22 mouse cellular contexts compared by ENCODE assay signal in the genomic region with DNA sequence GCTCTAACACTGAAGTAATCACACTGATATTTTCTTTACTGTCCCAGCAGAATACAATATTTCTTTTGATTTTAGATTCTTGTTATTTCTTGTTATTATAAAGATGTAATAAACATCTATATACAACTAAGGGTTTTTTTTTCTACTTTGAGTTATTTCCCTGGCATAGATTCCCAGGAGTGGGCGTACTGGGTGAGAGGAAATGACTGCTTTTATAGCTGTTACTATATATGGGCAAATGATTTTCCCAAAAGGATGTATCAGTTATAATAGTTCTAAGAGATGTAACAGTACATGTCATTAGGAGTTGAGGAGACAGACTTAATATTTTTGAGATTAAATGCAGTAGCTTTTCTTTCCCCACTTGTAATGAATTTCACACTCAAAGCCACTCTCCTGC.
A peak's percentile ranks its signal among the peaks of the same experiment; 100 is the strongest.
DNase-seq lines count a peak whose midpoint lies in the region; ATAC-seq and TF ChIP-seq lines count a peak whose summit lies in the region.
"Had no signal": no experiment of that assay in that cellular context is flagged by ENCODE, and none has a peak within 500 bp of the region (broad histone marks: within the 10 kb centered on the region; RNA-seq: fewer than 3 reads in every experiment).

No protein-coding gene starts in this region.

- no peak overlapping the region for H3K27ac ChIP-seq in forebrain, postnatal 0 days (ENCODE audit: low read depth, low read length)
- H3K27ac ChIP-seq in forebrain, embryonic 11.5 days (ENCODE audit: low read depth, low read length), result no peak overlapping the region
- H3K27ac ChIP-seq in lung, embryonic 14.5 days (ENCODE audit: low read depth), result no peak overlapping the region
- H3K27ac ChIP-seq: gastrocnemius, adult 2 months; heart, embryonic 15.5 days; hindbrain, embryonic 13.5 days had no signal

- TF ChIP-seq CTCF in forebrain, postnatal 0 days (IDR thresholded peaks at IDR 0.05; ENCODE audit: low read depth), result no peak
- TF ChIP-seq CTCF in lung, embryonic 14.5 days (IDR thresholded peaks at IDR 0.05; ENCODE audit: low read depth), result no peak

- H3K9ac ChIP-seq in forebrain, postnatal 0 days, result no peak overlapping the region
- H3K9ac ChIP-seq in forebrain, embryonic 11.5 days (ENCODE audit: low read length), result no peak overlapping the region
- H3K9ac ChIP-seq in lung, embryonic 14.5 days, result no peak overlapping the region
- H3K9ac ChIP-seq: heart, embryonic 12.5 days; heart, embryonic 15.5 days; hindbrain, embryonic 13.5 days had no signal

- H3K4me1 ChIP-seq in forebrain, postnatal 0 days (ENCODE audit: insufficient read depth), result peaks cover 2% of the 10 kb centered on the region; the same call in 1 of the 2 replicates
- H3K4me1 ChIP-seq in forebrain, embryonic 11.5 days (replicated peaks; ENCODE audit: control insufficient read depth, insufficient read depth, low read length), result no peaks in the 10 kb centered on the region
- H3K4me1 ChIP-seq in lung, embryonic 14.5 days (ENCODE audit: insufficient read depth), result 0 out of 2 replicates have a peak, but pooled peaks cover 2% of the 10 kb centered on the region
- H3K4me1 ChIP-seq: heart, embryonic 12.5 days had no signal

- ATAC-seq in forebrain, postnatal 0 days, result peak; percentile 42; the same call in 1 of the 2 replicates
- no peak for ATAC-seq in forebrain, embryonic 11.5 days (replicated peaks; ENCODE audit: low FRiP score)
- ATAC-seq in lung, embryonic 14.5 days (ENCODE audit: insufficient read depth), result 0 out of 2 replicates have a peak, but pooled peaks have one; percentile 48
- ATAC-seq: activated CD4-positive, CD25-positive, alpha-beta regulatory T cell, adult 4 months; hindbrain, embryonic 16.5 days had no signal

- no peaks in the 10 kb centered on the region for H3K36me3 ChIP-seq in forebrain, postnatal 0 days (ENCODE audit: insufficient read depth)
- no peaks in the 10 kb centered on the region for H3K36me3 ChIP-seq in forebrain, embryonic 11.5 days (ENCODE audit: control insufficient read depth, insufficient read depth, low read length)
- no peaks in the 10 kb centered on the region for H3K36me3 ChIP-seq in lung, embryonic 14.5 days (ENCODE audit: insufficient read depth)
- H3K36me3 ChIP-seq: forebrain, embryonic 10.5 days; heart, embryonic 12.5 days; heart, embryonic 15.5 days; hindbrain, embryonic 10.5 days; hindbrain, embryonic 13.5 days had no signal

- no peaks in the 10 kb centered on the region for H3K27me3 ChIP-seq in forebrain, postnatal 0 days (ENCODE audit: insufficient read depth, low read length)
- no peaks in the 10 kb centered on the region for H3K27me3 ChIP-seq in forebrain, embryonic 11.5 days (ENCODE audit: control insufficient read depth, insufficient read depth, low read length)
- no peaks in the 10 kb centered on the region for H3K27me3 ChIP-seq in lung, embryonic 14.5 days (ENCODE audit: insufficient read depth, low read length)
- H3K27me3 ChIP-seq: hindbrain, embryonic 13.5 days had no signal

- no peak overlapping the region for H3K4me2 ChIP-seq in forebrain, postnatal 0 days (ENCODE audit: low read depth)
- H3K4me2 ChIP-seq in forebrain, embryonic 11.5 days (ENCODE audit: low read depth, low read length, severe bottlenecking), result no peak overlapping the region
- no peak overlapping the region for H3K4me2 ChIP-seq in lung, embryonic 14.5 days
- H3K4me2 ChIP-seq: heart, embryonic 12.5 days; heart, embryonic 15.5 days; hindbrain, embryonic 13.5 days had no signal

- no peak overlapping the region for H3K4me3 ChIP-seq in forebrain, postnatal 0 days (ENCODE audit: low read depth, low read length)
- H3K4me3 ChIP-seq in forebrain, embryonic 11.5 days (ENCODE audit: low read depth, low read length), result no peak overlapping the region
- H3K4me3 ChIP-seq in lung, embryonic 14.5 days (ENCODE audit: low read depth, low read length), result no peak overlapping the region
- H3K4me3 ChIP-seq: forebrain, embryonic 10.5 days; gastrocnemius, adult 2 months; heart, embryonic 12.5 days; heart, embryonic 15.5 days; hindbrain, embryonic 10.5 days; hindbrain, embryonic 13.5 days had no signal

- 66% methylated on average over 1 of the region's 1 CpGs for WGBS in forebrain, postnatal 0 days
- WGBS in forebrain, embryonic 11.5 days, result 96% methylated on average over 1 of the region's 1 CpGs
- 38% methylated on average over 1 of the region's 1 CpGs for WGBS in lung, embryonic 14.5 days

- no peaks in the 10 kb centered on the region for H3K9me3 ChIP-seq in forebrain, postnatal 0 days (ENCODE audit: low read length)
- no peaks in the 10 kb centered on the region for H3K9me3 ChIP-seq in forebrain, embryonic 11.5 days (ENCODE audit: control insufficient read depth, low read length)
- H3K9me3 ChIP-seq in lung, embryonic 14.5 days (ENCODE audit: low read depth, low read length), result no peaks in the 10 kb centered on the region
- H3K9me3 ChIP-seq: forebrain, embryonic 10.5 days; heart, embryonic 12.5 days; heart, embryonic 15.5 days; hindbrain, embryonic 10.5 days; hindbrain, embryonic 13.5 days had no signal

- no peak for DNase-seq in forebrain, postnatal 0 days
- DNase-seq in forebrain, embryonic 11.5 days (ENCODE audit: low spot score), result no peak
- peak; percentile 59 for DNase-seq in lung, embryonic 14.5 days
- no peak for DNase-seq in lung, postnatal 4 days
- DNase-seq in right cerebral cortex, adult 18-20 months, result peak; percentile 12
- DNase-seq in right cerebral cortex, postnatal 36 days (ENCODE audit: low spot score in 2 of 2), result no peak
- DNase-seq: adrenal gland, adult 8-10 months; adrenal gland, postnatal 25 days; cerebellum, adult 18-20 months; cerebellum, adult 9-10 months; cerebellum, postnatal 14 days; gastrocnemius, adult 2 months; gastrocnemius, postnatal 14 days; heart, postnatal 10 days; heart, postnatal 36 days had no signal

Comparison
In these comparisons a context has a peak if more than half of its experiments do, and no peak if none do; other contexts are left out.
1. DNase-seq: peak in lung, embryonic 14.5 days (single experiment) and right cerebral cortex, adult 18-20 months (single experiment); none in forebrain, postnatal 0 days (single experiment), forebrain, embryonic 11.5 days (single experiment), lung, postnatal 4 days (0 of 2) and right cerebral cortex, postnatal 36 days (0 of 2).